Mouse (Mus musculus) limb, embryonic 14.5 days (tissue): ENCODE measurements around the gene Itga3. TPM values are rescaled to one million over a fixed set of nuclear protein-coding genes. Genes with fewer than 3 reads are reported as not detected.

Source experiments
- ATAC-seq: fragments of 200-750 bp; cut with Nextera tagmentation; 2 replicates; pipeline ENCODE4 v1.8.0; 2017; ENCODE audit warnings: low read depth, moderate number of reproducible peaks, moderate TSS enrichment; ENCODE audit not compliant: low FRiP score
- DNase-seq: peaks from one replicate; pipeline ENCODE4 v3.0.0-alpha.2; 2015; ENCODE audit warnings: low spot score
- H3K27ac ChIP-seq: fragments of 300-500 bp; sonication (generic); replicated peaks from 2 replicates; pipeline ENCODE4 v1.5.1; 2014; ENCODE audit warnings: low read depth, mild to moderate bottlenecking, low read length, moderate library complexity, mixed read lengths
- H3K27me3 ChIP-seq: fragments of 300-500 bp; sonication (generic); 2 replicates; pipeline ENCODE4 v1.6.1; 2014; ENCODE audit warnings: low read length, mixed read lengths; ENCODE audit not compliant: control insufficient read depth, insufficient read depth
- H3K36me3 ChIP-seq: fragments of 300-500 bp; sonication (generic); 2 replicates; pipeline ENCODE4 v1.6.1; 2014; ENCODE audit warnings: mild to moderate bottlenecking, low read length, moderate library complexity, mixed read lengths; ENCODE audit not compliant: control insufficient read depth, insufficient read depth
- H3K4me1 ChIP-seq: fragments of 300-500 bp; sonication (generic); 2 replicates; pipeline ENCODE4 v1.6.1; 2014; ENCODE audit warnings: antibody characterized with exemption, low read length, mixed read lengths; ENCODE audit not compliant: control insufficient read depth, insufficient read depth
- H3K4me2 ChIP-seq: fragments of 300-500 bp; sonication (generic); replicated peaks from 2 replicates; pipeline ENCODE4 v1.6.1; 2014; ENCODE audit warnings: low read depth, mild to moderate bottlenecking, low read length, moderate library complexity; ENCODE audit not compliant: severe bottlenecking
- H3K4me3 ChIP-seq: fragments of 300-500 bp; sonication (generic); replicated peaks from 2 replicates; pipeline ENCODE4 v1.5.1; 2014; ENCODE audit warnings: low read length
- H3K9ac ChIP-seq: fragments of 300-500 bp; sonication (generic); 2 replicates; pipeline ENCODE4 v1.6.1; 2014; ENCODE audit warnings: mild to moderate bottlenecking, low read depth, low read length, moderate library complexity; ENCODE audit not compliant: severe bottlenecking
- H3K9me3 ChIP-seq: fragments of 300-500 bp; sonication (generic); 2 replicates; pipeline ENCODE4 v1.6.1; 2016; ENCODE audit warnings: low read length; ENCODE audit not compliant: control insufficient read depth
- POLR2A ChIP-seq: fragments of 200-500 bp; IDR thresholded peaks from 2 replicates; pipeline ENCODE4 v1.8.0; 2012; ENCODE audit warnings: inconsistent platforms, mild to moderate bottlenecking, moderate library complexity, borderline replicate concordance; ENCODE audit not compliant: insufficient read depth, insufficient read length; ENCODE audit errors: extremely low read depth
- WGBS: fragments of 180-500 bp; shearing (Covaris S2); extraction: QIAGEN DNeasy Blood & Tissue Kit; methylation state at CpG from one replicate; pipeline ENCODE4 v1.1.7; 2014; 5-methylcytosine and 5-hydroxymethylcytosine counted together
- polyA plus RNA-seq, 2 experiments: library from polyadenylated mRNA; depleted of rRNA in 1 of 2; stranded (reverse) in 1 of 2; unstranded in 1 of 2; fragments of >200 nt; fragmentation: Nextera tagmentation in 1 of 2; extraction: Ambion mirVana in 1 of 2; gene quantifications; 2 replicates each; pipeline versions ENCODE4 v1.2.1 to v1.2.3; 2012 to 2014

Itga3 gene
- polyA plus RNA-seq, 2 experiments, result 8.6 to 12.7 TPM

DNA sequence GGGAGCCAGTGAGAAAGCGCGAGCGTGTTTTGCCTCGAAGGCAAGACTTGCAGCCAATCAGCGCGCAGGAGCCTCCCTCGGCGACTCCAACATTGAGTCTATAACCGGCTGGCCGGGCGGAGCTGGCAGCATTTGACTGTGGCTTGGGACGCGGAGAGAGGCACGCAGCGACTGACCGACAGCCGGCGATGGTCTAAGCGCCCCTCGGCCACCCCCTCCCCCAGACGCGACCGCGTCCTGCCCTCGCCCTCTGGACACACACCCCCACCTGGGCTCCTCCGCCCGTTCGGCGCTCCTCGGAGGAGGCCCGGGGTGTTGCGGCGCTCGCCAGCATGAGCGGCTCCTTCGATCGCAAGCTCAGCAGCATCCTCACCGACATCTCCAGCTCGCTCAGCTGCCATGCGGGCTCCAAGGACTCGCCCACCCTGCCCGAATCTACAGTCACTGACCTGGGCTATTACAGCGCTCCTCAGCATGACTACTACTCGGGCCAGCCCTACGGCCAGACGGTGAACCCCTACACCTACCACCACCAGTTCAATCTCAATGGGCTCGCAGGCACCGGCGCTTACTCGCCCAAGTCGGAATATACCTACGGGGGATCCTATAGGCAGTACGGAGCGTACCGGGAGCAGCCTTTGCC lies 43.5 kb upstream of the Itga3 start, which contains the start of gene Dlx3:
TSS of gene Dlx3 (plus strand) at position 130 of the 643 bp plus-strand sequence.
- under 1% methylated on average over 40 of the region's 55 CpGs for WGBS
- Histone ChIP-seq H3K36me3 (no peaks in the 10 kb centered on the region), H3K4me2 (peak within 1 kb of the TSS; percentile 77), H3K9ac (peak within 1 kb of the TSS; percentile 44), H3K27ac (no peak within 1 kb of the TSS), H3K4me1 (peaks cover 11% of the 10 kb centered on the region; the same call in 1 of the 2 replicates), H3K4me3 (peak within 1 kb of the TSS; percentile 43), H3K27me3 (peaks cover 55% of the 10 kb centered on the region), H3K9me3 (no peaks in the 10 kb centered on the region)
- ATAC-seq (peak; percentile 42), DNase-seq (peak; percentile 60)
- peak; percentile 64; the same call in 1 of the 2 replicates for TF ChIP-seq POLR2A

DNA sequence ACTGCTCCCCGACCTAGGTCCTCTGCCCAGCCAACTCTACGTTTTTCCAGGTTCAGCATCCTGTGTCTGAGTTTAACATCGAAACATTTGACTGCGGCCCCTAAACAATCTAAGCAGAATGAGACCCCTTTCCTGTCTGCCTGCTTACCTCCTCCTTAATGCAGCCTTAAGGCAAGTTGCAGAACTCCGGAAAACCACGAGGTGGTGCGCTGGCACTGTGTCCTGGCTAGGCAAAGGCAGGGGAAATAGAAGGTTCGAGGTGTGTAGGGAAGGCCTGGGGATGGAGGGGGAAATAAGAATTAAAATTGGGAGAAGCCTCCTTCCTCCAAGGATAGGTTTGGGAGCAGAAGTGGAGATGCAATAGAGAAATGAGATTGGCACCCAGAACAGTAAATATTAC lies 41.9 kb upstream of the Itga3 start:
- Histone ChIP-seq H3K27me3 (peaks cover 46% of the 10 kb centered on the region), H3K4me1 (peaks cover 11% of the 10 kb centered on the region; the same call in 1 of the 2 replicates), H3K27ac (no peak overlapping the region), H3K9ac (no peak overlapping the region), H3K4me2 (no peak overlapping the region; the same call in 1 of the 2 replicates), H3K9me3 (no peaks in the 10 kb centered on the region), H3K4me3 (no peak overlapping the region), H3K36me3 (no peaks in the 10 kb centered on the region)
- WGBS, result 6% methylated on average over 8 of the region's 8 CpGs
- DNase-seq (peak; percentile 74), ATAC-seq (peak; percentile 51; the same call in 1 of the 2 replicates)
- no peak for TF ChIP-seq POLR2A

DNA sequence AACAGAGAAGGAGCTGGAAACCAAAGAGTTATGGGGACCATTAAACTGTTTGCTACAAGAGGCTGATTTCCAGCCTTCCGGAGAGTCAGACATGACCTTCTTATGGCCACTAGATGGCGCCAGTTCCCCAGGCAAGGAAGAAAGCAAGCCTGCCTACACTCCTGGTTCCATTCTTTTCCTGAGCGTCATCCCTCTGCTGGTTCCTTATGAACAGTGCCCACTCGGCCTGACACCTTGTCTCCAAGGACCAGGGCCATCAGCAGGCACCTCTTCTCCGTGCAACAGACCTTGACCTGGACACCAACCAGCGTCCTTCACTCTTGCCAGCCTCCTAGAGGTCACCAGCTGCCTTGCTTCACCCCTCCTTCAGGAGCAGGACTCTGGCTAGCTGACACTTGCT lies 40.4 kb upstream of the Itga3 start:
- Histone ChIP-seq H3K36me3 (no peaks in the 10 kb centered on the region), H3K9ac (no peak overlapping the region), H3K27me3 (peaks cover 33% of the 10 kb centered on the region), H3K4me2 (no peak overlapping the region), H3K4me3 (no peak overlapping the region), H3K4me1 (peaks cover 11% of the 10 kb centered on the region; the same call in 1 of the 2 replicates), H3K27ac (no peak overlapping the region), H3K9me3 (no peaks in the 10 kb centered on the region)
- peak; percentile 87 for DNase-seq
- peak; percentile 62 for ATAC-seq
- WGBS, result 0% methylated on average over 5 of the region's 6 CpGs
- no peak for TF ChIP-seq POLR2A

DNA sequence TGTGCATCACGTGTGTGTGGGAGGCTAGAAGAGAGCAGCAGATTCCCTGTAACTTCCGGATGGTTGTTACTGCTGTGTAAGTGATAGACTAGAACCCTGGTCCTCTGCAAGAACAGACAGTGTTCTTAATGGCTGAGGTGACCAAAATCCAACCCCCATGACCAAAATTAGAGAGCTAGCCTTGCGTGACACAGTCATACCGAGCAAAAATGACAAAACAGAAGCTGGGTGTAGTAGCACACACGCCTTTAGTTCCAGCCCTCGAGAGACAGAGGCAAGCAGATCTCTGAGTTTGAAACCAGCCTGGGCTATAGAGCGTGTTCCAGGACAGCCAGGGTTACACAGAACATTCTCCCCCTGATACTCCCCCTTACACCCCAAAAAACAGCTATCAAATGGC lies 33.5 kb upstream of the Itga3 start:
- Histone ChIP-seq H3K9ac (no peak overlapping the region), H3K9me3 (no peaks in the 10 kb centered on the region), H3K4me2 (no peak overlapping the region), H3K4me1 (0 out of 2 replicates have a peak, but pooled peaks cover 2% of the 10 kb centered on the region), H3K4me3 (no peak overlapping the region), H3K27ac (no peak overlapping the region), H3K36me3 (no peaks in the 10 kb centered on the region), H3K27me3 (0 out of 2 replicates have a peak, but pooled peaks cover 5% of the 10 kb centered on the region)
- TF ChIP-seq POLR2A, result no peak
- no peak for ATAC-seq
- 89% methylated on average over 7 of the region's 7 CpGs for WGBS
- no peak for DNase-seq

DNA sequence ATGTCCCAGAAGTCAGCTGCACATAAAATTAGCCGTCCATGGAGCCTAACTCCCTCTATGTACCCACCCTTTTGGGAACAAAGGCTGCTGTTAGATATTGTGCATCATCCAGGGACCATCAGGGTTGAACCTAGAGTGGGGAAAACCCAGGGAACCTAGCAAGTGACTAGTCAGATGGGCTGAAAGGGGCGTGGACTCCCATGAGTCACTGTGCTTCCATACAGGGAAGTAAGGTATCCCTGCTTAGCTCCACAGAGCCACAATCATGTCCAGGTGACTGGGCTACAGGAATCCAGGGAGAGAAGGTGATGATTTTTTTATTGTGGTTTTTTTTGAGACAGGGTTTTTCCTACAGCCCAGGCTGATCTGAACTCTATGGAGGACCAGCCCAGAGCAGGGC lies 32.4 kb upstream of the Itga3 start:
- H3K27me3 ChIP-seq, result 0 out of 2 replicates have a peak, but pooled peaks cover 5% of the 10 kb centered on the region
- no peak for ATAC-seq
- WGBS, result 80% methylated on average over 2 of the region's 2 CpGs

More for the DNA sequence above, 32.4 kb upstream of the Itga3 start:
- H3K27ac ChIP-seq, result no peak overlapping the region
- H3K4me3 ChIP-seq, result no peak overlapping the region
- no peaks in the 10 kb centered on the region for H3K9me3 ChIP-seq
- no peak for TF ChIP-seq POLR2A
- 0 out of 2 replicates have a peak, but pooled peaks cover 2% of the 10 kb centered on the region for H3K4me1 ChIP-seq
- DNase-seq, result no peak
- no peak overlapping the region for H3K9ac ChIP-seq
- no peak overlapping the region for H3K4me2 ChIP-seq
- no peaks in the 10 kb centered on the region for H3K36me3 ChIP-seq
